Mouse (Mus musculus): Measurements from ENCODE around the gene Cep97.
A peak's percentile ranks its signal among the peaks of the same experiment; 100 is the strongest.
"Not testable (repeated sequence)": the region's sequence is repeated elsewhere in the genome, so short reads cannot be mapped to it uniquely, and the experiment has no call there.

Gene Cep97

GRCm38 (mm10) chr16:55888584-55888960 is 46.1 kb downstream of the Cep97 start:
- no peak for DNase-seq

GRCm38 (mm10) chr16:55887814-55888583 is 46.7 kb downstream of the Cep97 start:
- no peak for DNase-seq

GRCm38 (mm10) chr16:55884246-55884645 is 50.4 kb downstream of the Cep97 start:
- no peak for DNase-seq

GRCm38 (mm10) chr16:55876025-55876424 is 58.6 kb downstream of the Cep97 start:
- no peak for DNase-seq

GRCm38 (mm10) chr16:55863832-55864231 is 70.8 kb downstream of the Cep97 start:
- DNase-seq: no peak

- peak; percentile 55 for DNase-seq
Observed at GRCm38 (mm10) chr16:55863149-55863815, 71.4 kb downstream of the Cep97 start.

GRCm38 (mm10) chr16:55861104-55861503 is 73.6 kb downstream of the Cep97 start:
- DNase-seq: no peak

- not testable (repeated sequence) for DNase-seq
Observed at GRCm38 (mm10) chr16:55859421-55859820, 75.2 kb downstream of the Cep97 start.

GRCm38 (mm10) chr16:55858465-55858864 is 76.2 kb downstream of the Cep97 start:
- DNase-seq: peak; percentile 45

GRCm38 (mm10) chr16:55852943-55853727 is 81.5 kb downstream of the Cep97 start:
- DNase-seq: peak; percentile 59

- no peak for DNase-seq
Observed at GRCm38 (mm10) chr16:55852515-55852914, 82.1 kb downstream of the Cep97 start.

- no peak for DNase-seq
Observed at GRCm38 (mm10) chr16:55850485-55850884, 84.2 kb downstream of the Cep97 start.

All from cerebellum, adult 11 months (tissue).